Mouse (Mus musculus) adrenal gland, adult 18-20 months (tissue): ENCODE data around the gene Slc35e4. TPM values are rescaled to one million over a fixed set of nuclear protein-coding genes. Genes with fewer than 3 reads are reported as not detected.
"Not testable (repeated sequence)": the region's sequence is repeated elsewhere in the genome, so short reads cannot be mapped to it uniquely, and the experiment has no call there.

Source experiments
- DNase-seq, 2 experiments: peaks; one replicate each; pipeline ENCODE4 v3.0.0; 2021 to 2022; ENCODE audit warnings: low spot score in 2 of 2
- long read RNA-seq, 2 experiments: library from polyadenylated mRNA; stranded (forward); transcript quantifications; one replicate each; pipeline ENCODE4 v2.0.0; 2021
- total RNA-seq, 2 experiments: library from RNA; stranded (reverse); gene quantifications; 1 replicate in 1 of 2; 2 replicates in 1 of 2; pipeline ENCODE4 v1.2.3; 2021

Gene Slc35e4
- 1 to 10 TPM; 4.2 to 8.5 TPM for total RNA-seq
- long read RNA-seq, experiment 1, transcript Slc35e4-201 (2 exons, 3,059 nt) = major isoform, 20 of 22 reads
- long read RNA-seq, experiment 1, partial matches to known transcripts = 0 of 22 reads
- long read RNA-seq, experiment 1, other reads (novel, unspliced or antisense) = 2 of 22 reads
- long read RNA-seq, experiment 2, transcript Slc35e4-201 (2 exons, 3,059 nt) = major isoform, 34 of 36 reads
- long read RNA-seq, experiment 2, partial matches to known transcripts = 2 of 36 reads
- long read RNA-seq, experiment 2, other reads (novel, unspliced or antisense) = 0 of 36 reads

DNA sequence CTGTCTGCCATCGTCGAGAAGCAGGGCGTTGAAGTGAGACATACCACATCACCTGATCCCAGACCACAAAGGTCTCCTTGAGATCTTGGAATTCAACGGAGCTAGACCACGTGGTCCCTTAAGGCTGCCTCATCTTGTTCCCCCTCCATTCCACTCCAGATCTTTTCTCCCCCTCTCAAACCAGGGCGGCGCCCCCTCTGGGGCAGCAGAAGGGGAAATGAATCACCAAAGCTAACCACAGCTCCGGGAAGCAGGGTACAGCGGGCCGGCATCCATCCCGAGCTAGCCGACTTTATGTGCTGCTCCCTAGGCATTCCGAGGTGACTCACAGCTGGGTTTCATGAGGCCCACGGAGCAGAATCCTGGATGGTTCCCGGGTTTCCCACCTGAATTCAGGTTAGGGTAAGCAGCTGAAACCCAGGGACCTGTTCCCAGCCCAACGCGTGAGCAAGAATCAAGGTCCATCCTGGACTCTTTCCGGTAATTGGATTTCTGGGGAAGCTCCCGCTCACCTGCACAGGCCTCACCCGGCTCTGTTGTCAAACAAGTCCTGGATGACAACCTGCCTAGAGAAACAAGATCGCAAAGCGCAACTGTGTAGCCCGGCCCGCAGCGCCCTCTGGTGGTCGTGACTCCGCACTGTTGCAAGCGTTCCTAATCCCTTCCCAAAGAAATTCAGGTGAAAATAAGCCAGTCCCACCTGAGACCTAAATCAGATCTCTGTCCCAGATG, at the start of gene Slc35e4:
Gene Slc35e4 (minus strand): TSS at position 556 of the 732 bp plus-strand sequence.
- DNase-seq = peak; percentile 86 to 88

GRCm38 (mm10) chr11:3963610-3964415, 49.3 kb upstream of the Slc35e4 start, which contains the start of gene Pes1:
Gene Pes1 (plus strand): TSS chr11:3963975.
- peak; percentile 72 to 75 for DNase-seq

- no peak for DNase-seq
Measured at GRCm38 (mm10) chr11:3963155-3963554, 48.7 kb upstream of the Slc35e4 start.

GRCm38 (mm10) chr11:3961761-3962160, 47.3 kb upstream of the Slc35e4 start:
- no peak for DNase-seq

GRCm38 (mm10) chr11:3960901-3961300, 46.4 kb upstream of the Slc35e4 start:
- DNase-seq = no peak

DNA sequence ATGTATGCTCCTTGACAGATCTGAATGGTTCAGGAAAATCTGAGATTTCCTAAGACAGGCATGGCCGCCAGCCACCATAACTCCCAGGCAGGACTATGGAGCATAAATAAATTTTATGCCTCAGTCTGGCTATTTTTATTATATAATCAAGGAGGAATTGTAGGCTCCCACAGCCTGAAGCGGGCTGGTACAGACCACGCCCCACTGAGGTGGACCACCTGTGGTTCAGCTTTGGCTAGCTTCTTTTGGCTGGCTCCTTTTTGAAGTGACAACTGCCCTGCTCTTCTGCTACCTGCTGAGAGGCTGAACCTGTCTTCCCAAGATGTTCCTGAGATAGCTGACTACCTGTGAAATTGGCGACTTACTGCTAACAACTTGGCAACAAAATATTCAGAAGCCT, 40.9 kb upstream of the Slc35e4 start:
- not testable (repeated sequence) for DNase-seq

DNA sequence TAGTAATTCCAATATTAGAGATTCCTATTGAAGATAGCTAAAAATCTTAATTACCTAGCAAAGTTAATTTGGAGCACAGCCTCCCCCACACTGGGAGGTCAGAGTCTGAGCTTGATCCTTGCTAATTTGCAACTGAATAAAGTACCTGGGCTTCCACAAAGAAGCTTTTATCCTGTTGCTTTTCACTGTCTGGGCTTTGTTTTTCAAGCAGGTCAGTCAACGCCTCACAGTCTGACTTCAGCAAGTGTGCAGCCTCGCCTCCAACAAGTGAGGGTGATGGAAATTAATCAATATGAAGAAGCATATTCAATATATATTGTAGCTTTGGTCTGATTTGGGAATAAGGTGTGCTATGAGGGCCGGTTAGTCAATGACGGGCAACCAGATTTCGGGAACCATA, 40.4 kb upstream of the Slc35e4 start:
- not testable (repeated sequence) for DNase-seq

GRCm38 (mm10) chr11:3946386-3946785, 31.9 kb upstream of the Slc35e4 start:
- DNase-seq = no peak

DNA sequence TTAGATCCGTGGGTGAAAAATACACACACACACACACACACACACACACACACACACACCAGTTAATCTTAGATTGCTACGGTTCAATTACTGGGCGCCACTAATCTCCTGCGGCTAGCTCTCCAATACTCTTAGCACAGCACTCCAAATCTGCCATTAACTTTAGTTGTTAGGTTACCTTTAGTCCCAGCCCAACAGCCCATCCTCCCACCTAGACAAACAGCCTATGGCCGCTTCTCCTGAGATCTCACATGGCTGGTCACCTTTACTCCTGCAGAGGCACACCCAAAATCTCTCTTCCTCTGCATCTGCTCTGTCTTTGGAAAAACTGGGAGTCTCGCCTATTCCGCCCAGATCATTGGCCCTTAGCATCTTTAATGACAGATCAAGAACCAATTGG, 26.9 kb upstream of the Slc35e4 start:
- DNase-seq = no peak

GRCm38 (mm10) chr11:3937321-3937874, 22.9 kb upstream of the Slc35e4 start:
- no peak for DNase-seq

- no peak for DNase-seq
Measured at GRCm38 (mm10) chr11:3936318-3936717, 21.9 kb upstream of the Slc35e4 start.

DNA sequence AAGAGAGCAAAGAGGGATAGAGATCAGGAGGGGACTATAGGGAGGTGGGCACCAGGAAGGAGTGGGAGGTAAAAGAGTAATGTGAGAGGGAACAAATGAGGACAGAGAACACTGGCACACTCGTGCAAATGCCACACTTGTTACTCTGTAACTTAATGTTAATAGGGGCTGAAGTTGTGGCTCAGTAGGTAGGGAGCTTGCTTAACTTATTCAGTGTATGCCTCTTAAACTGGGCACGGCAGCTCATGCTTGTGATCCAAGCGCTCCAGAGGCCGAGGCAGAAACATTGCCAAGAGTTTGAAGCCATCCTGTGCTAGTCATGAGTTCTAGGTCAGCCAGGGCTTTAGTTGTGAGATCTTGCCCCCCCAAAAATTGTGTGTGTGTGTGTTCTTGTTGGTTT, 20.7 kb upstream of the Slc35e4 start:
- no peak for DNase-seq

DNA sequence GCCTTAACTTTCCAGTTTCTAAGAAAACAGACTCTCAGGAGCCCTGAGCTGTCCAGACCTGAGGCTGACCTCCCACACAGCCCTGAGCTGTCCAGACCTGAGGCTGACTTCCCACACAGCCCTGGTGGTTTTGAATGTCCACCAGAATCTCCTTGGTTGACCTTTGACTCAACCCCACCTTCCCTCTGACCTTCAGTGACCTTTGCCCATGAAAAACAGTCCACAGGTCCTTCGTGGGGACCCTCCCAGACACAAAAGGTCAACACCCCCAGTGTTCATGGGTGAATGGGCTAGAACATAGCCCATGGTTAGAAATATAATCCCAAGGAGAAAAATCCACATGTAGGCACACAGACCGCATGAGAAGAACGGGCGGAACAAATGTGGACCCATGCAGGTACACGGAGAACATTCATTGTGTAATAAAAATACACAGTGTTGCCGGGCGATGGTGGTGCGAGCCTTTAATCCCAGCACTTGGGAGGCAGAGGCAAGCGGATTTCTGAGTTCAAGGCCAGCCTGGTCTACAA, 19.4 kb upstream of the Slc35e4 start:
- no peak for DNase-seq

GRCm38 (mm10) chr11:3931511-3932211, 17.2 kb upstream of the Slc35e4 start, which contains the start of gene Tcn2:
Gene Tcn2 (minus strand): TSS chr11:3932159.
- peak; percentile 80 to 81 for DNase-seq

GRCm38 (mm10) chr11:3930931-3931330, 16.5 kb upstream of the Slc35e4 start:
- DNase-seq = no peak

DNA sequence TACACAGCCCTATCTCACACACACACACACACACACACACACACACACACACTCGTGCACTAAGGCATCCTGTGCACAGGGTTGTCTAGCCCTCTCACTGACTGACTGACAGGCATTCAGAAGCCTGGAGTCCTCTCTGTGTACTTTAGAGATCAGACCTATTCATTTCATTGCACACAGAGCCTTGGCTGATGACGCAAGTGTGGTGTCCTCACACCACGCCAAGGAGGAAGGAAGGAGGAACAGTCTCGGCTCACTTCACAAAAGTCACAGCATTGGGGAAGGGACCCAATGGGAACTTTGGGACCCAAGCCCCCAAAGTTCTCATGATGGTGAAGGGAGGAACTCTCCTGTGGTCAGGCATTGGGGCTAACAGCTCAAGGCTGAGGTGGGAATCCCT, 15.6 kb upstream of the Slc35e4 start:
- DNase-seq = peak in 1 of 2 experiments; percentile 20

GRCm38 (mm10) chr11:3925916-3926315, 11.5 kb upstream of the Slc35e4 start:
- DNase-seq = no peak

GRCm38 (mm10) chr11:3922731-3923130, 8.3 kb upstream of the Slc35e4 start:
- DNase-seq = no peak

GRCm38 (mm10) chr11:3922115-3922514, 7.7 kb upstream of the Slc35e4 start:
- DNase-seq = no peak

DNA sequence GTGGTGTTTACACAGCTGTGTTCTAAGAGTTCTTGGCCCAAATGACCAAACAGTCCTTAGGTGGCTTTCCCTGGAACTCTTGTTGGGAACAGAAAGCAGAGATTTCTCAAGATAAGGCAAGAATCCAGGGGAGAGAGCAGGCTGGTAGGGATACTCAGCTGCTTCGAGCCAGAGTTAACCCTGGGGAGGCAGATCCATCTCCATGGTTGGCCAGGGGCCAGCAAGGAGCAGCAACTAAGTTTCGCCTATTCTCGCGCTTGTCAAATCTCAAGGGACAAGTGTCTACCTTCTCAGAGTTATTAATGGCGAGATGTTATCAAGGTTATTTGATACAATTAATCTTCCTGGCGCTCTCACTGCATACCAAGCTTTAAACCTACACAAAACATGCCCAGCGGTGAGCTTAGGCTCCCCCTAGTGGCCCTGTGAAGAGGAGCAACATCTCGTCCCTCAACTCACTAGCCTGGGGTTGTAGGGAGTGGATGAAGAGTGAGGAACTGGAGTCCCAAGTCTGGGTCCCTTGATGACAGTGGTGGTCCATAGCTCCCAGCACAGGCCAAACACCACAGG, 6.9 kb upstream of the Slc35e4 start:
- DNase-seq = peak in 1 of 2 experiments; percentile 46
